In the genomic region with DNA sequence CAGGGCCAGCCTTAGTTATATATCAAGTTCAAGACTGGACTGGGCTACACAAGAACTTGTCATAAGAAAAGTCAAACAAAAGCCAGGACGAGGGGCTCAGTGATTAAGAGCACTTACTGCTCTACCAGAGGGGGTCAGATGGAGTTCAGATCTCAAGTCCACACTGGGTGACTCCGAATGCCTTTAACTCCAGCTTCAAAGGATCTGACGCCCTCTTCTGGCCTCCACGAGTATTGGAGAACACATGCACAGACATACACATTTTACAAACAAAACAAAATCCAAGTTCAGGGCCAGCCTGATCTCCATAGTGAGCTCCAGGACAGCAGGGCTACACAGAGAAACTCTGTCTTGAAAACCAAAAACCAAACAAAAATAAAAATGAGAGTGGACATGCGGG, we compare ENCODE assay signal across 11 mouse cellular contexts. TPM values are rescaled to one million over a fixed set of nuclear protein-coding genes. Genes with fewer than 3 reads are reported as not detected.
DNase-seq lines count a peak whose midpoint lies in the region; ATAC-seq and TF ChIP-seq lines count a peak whose summit lies in the region.
"Had no signal": no experiment of that assay in that cellular context is flagged by ENCODE, and none has a peak within 500 bp of the region (broad histone marks: within the 10 kb centered on the region; RNA-seq: fewer than 3 reads in every experiment).

No protein-coding gene starts in this region.

- no peak for ATAC-seq in heart, postnatal 0 days (ENCODE audit: insufficient read depth, low read depth)
- ATAC-seq in intestine, postnatal 0 days, result no peak
- no peak for ATAC-seq in stomach, postnatal 0 days (ENCODE audit: low FRiP score, low TSS enrichment)
- ATAC-seq in megakaryocyte, adult 5-6 weeks (ENCODE audit: poor library complexity, severe bottlenecking), result no peak

- H3K27me3 ChIP-seq in heart, postnatal 0 days (ENCODE audit: control insufficient read depth, insufficient read depth, low read length), result no peaks in the 10 kb centered on the region
- H3K27me3 ChIP-seq in intestine, postnatal 0 days (replicated peaks; ENCODE audit: control insufficient read depth, insufficient read depth, low read length), result no peaks in the 10 kb centered on the region
- H3K27me3 ChIP-seq in stomach, postnatal 0 days (ENCODE audit: control insufficient read depth, insufficient read depth, low read length), result no peaks in the 10 kb centered on the region
- H3K27me3 ChIP-seq: limb, embryonic 12.5 days had no signal

- H3K4me3 ChIP-seq in heart, postnatal 0 days (ENCODE audit: low read depth, low read length), result no peak overlapping the region
- no peak overlapping the region for H3K4me3 ChIP-seq in intestine, postnatal 0 days (ENCODE audit: low read depth, low read length)
- H3K4me3 ChIP-seq in stomach, postnatal 0 days (ENCODE audit: low read depth, low read length), result no peak overlapping the region
- H3K4me3 ChIP-seq: limb, embryonic 12.5 days had no signal

- H3K36me3 ChIP-seq in heart, postnatal 0 days (replicated peaks; ENCODE audit: control insufficient read depth, insufficient read depth, low read length), result peaks cover 2% of the 10 kb centered on the region; the same call in 1 of the 2 replicates
- H3K36me3 ChIP-seq in intestine, postnatal 0 days (ENCODE audit: control insufficient read depth, insufficient read depth), result peaks cover 13% of the 10 kb centered on the region; the same call in 1 of the 2 replicates
- no peaks in the 10 kb centered on the region for H3K36me3 ChIP-seq in stomach, postnatal 0 days (ENCODE audit: control insufficient read depth, insufficient read depth, low read length)

- no peaks in the 10 kb centered on the region for H3K9me3 ChIP-seq in heart, postnatal 0 days (replicated peaks; ENCODE audit: control insufficient read depth, low read length)
- H3K9me3 ChIP-seq in intestine, postnatal 0 days (ENCODE audit: control insufficient read depth), result no peaks in the 10 kb centered on the region
- no peaks in the 10 kb centered on the region for H3K9me3 ChIP-seq in stomach, postnatal 0 days (ENCODE audit: control insufficient read depth, low read length)
- H3K9me3 ChIP-seq: limb, embryonic 12.5 days had no signal

- peaks cover 65% of the 10 kb centered on the region for H3K4me1 ChIP-seq in heart, postnatal 0 days (ENCODE audit: control insufficient read depth, insufficient read depth)
- peaks cover 29% of the 10 kb centered on the region for H3K4me1 ChIP-seq in intestine, postnatal 0 days (replicated peaks; ENCODE audit: control insufficient read depth, insufficient read depth, low read length)
- H3K4me1 ChIP-seq in stomach, postnatal 0 days (replicated peaks; ENCODE audit: control insufficient read depth, insufficient read depth), result peaks cover 15% of the 10 kb centered on the region

- intact Hi-C loops in heart, postnatal 36 days (cut with DNase I), result no loop called here

- H3K9ac ChIP-seq in heart, postnatal 0 days (replicated peaks; ENCODE audit: low read depth, low read length), result no peak overlapping the region
- no peak overlapping the region for H3K9ac ChIP-seq in intestine, postnatal 0 days (ENCODE audit: low read depth, low read length)
- H3K9ac ChIP-seq in stomach, postnatal 0 days (ENCODE audit: low read length), result no peak overlapping the region
- H3K9ac ChIP-seq: limb, embryonic 12.5 days had no signal

- peak; percentile 46 for TF ChIP-seq CTCF in heart, postnatal 0 days (IDR thresholded peaks at IDR 0.05; ENCODE audit: low read depth)
- peak; percentile 79 for TF ChIP-seq CTCF in intestine, postnatal 0 days (IDR thresholded peaks at IDR 0.05; ENCODE audit: low read depth)
- peak; percentile 75 for TF ChIP-seq CTCF in stomach, postnatal 0 days (IDR thresholded peaks at IDR 0.05; ENCODE audit: low read depth)

- WGBS in heart, postnatal 0 days, result 41% methylated on average over 5 of the region's 5 CpGs
- 36% methylated on average over 5 of the region's 5 CpGs for WGBS in intestine, postnatal 0 days
- 35% methylated on average over 5 of the region's 5 CpGs for WGBS in stomach, postnatal 0 days

- no peak for DNase-seq in heart, postnatal 0 days (ENCODE audit: low spot score)
- DNase-seq in heart, postnatal 36 days, result no peak
- DNase-seq in thymus, postnatal 4 days, result peak; percentile 35
- DNase-seq in thymus, postnatal 25 days, result no peak
- peak; percentile 58 for DNase-seq in stomach, postnatal 0 days (ENCODE audit: low spot score)
- DNase-seq in adrenal gland, postnatal 25 days, result no peak
- DNase-seq: cerebellum, adult 18-20 months; heart, postnatal 4 days had no signal

- no peak overlapping the region for H3K27ac ChIP-seq in heart, postnatal 0 days (ENCODE audit: low read depth)
- no peak overlapping the region for H3K27ac ChIP-seq in intestine, postnatal 0 days (ENCODE audit: low read depth, low read length)
- no peak overlapping the region for H3K27ac ChIP-seq in stomach, postnatal 0 days (replicated peaks)
- H3K27ac ChIP-seq: limb, embryonic 12.5 days had no signal

- TF ChIP-seq EP300 in heart, postnatal 0 days (IDR thresholded peaks at IDR 0.05; ENCODE audit: low read depth), result no peak
- TF ChIP-seq EP300 in stomach, postnatal 0 days (optimal IDR thresholded peaks at IDR 0.05), result no peak

- H3K4me2 ChIP-seq in heart, postnatal 0 days (ENCODE audit: low read depth, low read length), result no peak overlapping the region
- H3K4me2 ChIP-seq in intestine, postnatal 0 days (replicated peaks; ENCODE audit: low read depth), result no peak overlapping the region
- no peak overlapping the region for H3K4me2 ChIP-seq in stomach, postnatal 0 days (replicated peaks; ENCODE audit: low read depth)
- H3K4me2 ChIP-seq: limb, embryonic 12.5 days had no signal

RNA-seq across cellular contexts. Expression of gene Capzb, which starts 13.1 kb away (rescaled TPM):
- total RNA-seq in heart, postnatal 0 days (2014; rRNA removed; ENCODE audit: low replicate concordance), result 131 and 177 TPM in 2 replicates
- polyA plus RNA-seq in heart, postnatal 0 days (2015; fragmentation: Nextera tagmentation; extraction: Ambion mirVana), result 355 and 363 TPM in 2 replicates
- total RNA-seq in heart, postnatal 36 days (2021), result 100 to 1,000 TPM; 393 to 443 TPM
- polyA plus RNA-seq in intestine, postnatal 0 days (2015; fragmentation: Nextera tagmentation; extraction: Ambion mirVana), result 299 and 306 TPM in 2 replicates
- polyA plus RNA-seq in stomach, postnatal 0 days (2015; fragmentation: Nextera tagmentation; extraction: Ambion mirVana), result 341 and 344 TPM in 2 replicates
- 304 and 325 TPM in 2 replicates for total RNA-seq in adrenal gland, postnatal 25 days (2021)
- 683 and 689 TPM in 2 replicates for total RNA-seq in megakaryocyte, adult 5-6 weeks (2015)
- 251 and 275 TPM in 2 replicates for total RNA-seq in megakaryocyte, adult 5-6 weeks (2017)

Comparison
In these comparisons a context has a peak if more than half of its experiments do, and no peak if none do; other contexts are left out.
1. DNase-seq: peak in thymus, postnatal 4 days (single experiment) and stomach, postnatal 0 days (single experiment); none in heart, postnatal 0 days (single experiment), heart, postnatal 36 days (0 of 2), thymus, postnatal 25 days (single experiment) and adrenal gland, postnatal 25 days (single experiment).
2. Peak in every context shown above with its lines, with median percentiles within 50 percentile points of each other: CTCF ChIP-seq.